Comparison of ENCODE assay signal across 14 mouse cellular contexts in the genomic region with DNA sequence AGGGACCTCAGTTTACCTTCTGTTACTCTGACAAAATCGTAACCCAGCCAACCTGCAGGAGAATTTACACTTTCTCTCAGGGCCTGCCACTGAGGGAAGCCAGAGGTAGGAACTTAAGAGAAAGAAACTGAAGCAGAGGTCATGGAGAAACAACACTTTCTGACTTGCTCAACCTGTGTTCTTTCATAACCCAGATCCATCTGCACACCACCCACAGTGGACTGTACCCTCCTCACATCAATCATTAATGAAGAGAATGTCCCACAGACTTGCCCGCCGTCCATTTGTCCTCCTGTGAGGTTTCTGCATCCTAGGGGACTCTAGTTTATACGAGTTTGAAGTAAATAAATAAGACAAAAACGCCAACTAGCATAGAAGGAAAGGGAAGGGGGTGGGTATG.
"Had no signal": no experiment of that assay in that cellular context is flagged by ENCODE, and none has a peak within 500 bp of the region (broad histone marks: within the 10 kb centered on the region; RNA-seq: fewer than 3 reads in every experiment).

No protein-coding gene starts in this region.

- H3K4me3 ChIP-seq: hindbrain, embryonic 15.5 days; limb, embryonic 12.5 days; midbrain, embryonic 12.5 days; neural tube, embryonic 13.5 days; stomach, embryonic 15.5 days had no signal

- H3K4me1 ChIP-seq: hindbrain, embryonic 15.5 days; midbrain, embryonic 12.5 days; neural tube, embryonic 13.5 days; stomach, embryonic 15.5 days had no signal

- H3K4me2 ChIP-seq: hindbrain, embryonic 15.5 days; limb, embryonic 12.5 days; midbrain, embryonic 12.5 days; neural tube, embryonic 13.5 days; stomach, embryonic 15.5 days had no signal

- H3K9me3 ChIP-seq: hindbrain, embryonic 15.5 days; limb, embryonic 12.5 days; midbrain, embryonic 12.5 days; neural tube, embryonic 13.5 days; stomach, embryonic 15.5 days had no signal

- H3K36me3 ChIP-seq: hindbrain, embryonic 15.5 days; midbrain, embryonic 12.5 days; neural tube, embryonic 13.5 days had no signal

- H3K27me3 ChIP-seq: hindbrain, embryonic 15.5 days; limb, embryonic 12.5 days; midbrain, embryonic 12.5 days; neural tube, embryonic 13.5 days; stomach, embryonic 15.5 days had no signal

- DNase-seq: layer of hippocampus, adult 9-11 months; layer of hippocampus, postnatal 36 days; lung, adult 18-20 months; retina, postnatal 1 day; right cerebral cortex, postnatal 14 days; thymus, adult 2 months; thymus, postnatal 25 days had no signal

- ATAC-seq: intestine, embryonic 16.5 days; midbrain, embryonic 16.5 days had no signal

- H3K9ac ChIP-seq: hindbrain, embryonic 15.5 days; limb, embryonic 12.5 days; midbrain, embryonic 12.5 days; neural tube, embryonic 13.5 days; stomach, embryonic 15.5 days had no signal

- H3K27ac ChIP-seq: hindbrain, embryonic 15.5 days; limb, embryonic 12.5 days; midbrain, embryonic 12.5 days; neural tube, embryonic 13.5 days; stomach, embryonic 15.5 days had no signal
